ENCODE assay signal across 13 mouse cellular contexts in genomic region chr7:134757605-134758004, GRCm38 (mm10).
"Had no signal": no experiment of that assay in that cellular context is flagged by ENCODE, and none has a peak within 500 bp of the region (broad histone marks: within the 10 kb centered on the region; RNA-seq: fewer than 3 reads in every experiment).

No protein-coding gene starts in this region.

- DNase-seq: gastrocnemius, postnatal 25 days; heart, adult 18-20 months; heart, postnatal 10 days; heart, postnatal 4 days; kidney, adult 18-20 months; kidney, adult 8-10 months; kidney, postnatal 10 days; kidney, postnatal 25 days; kidney, postnatal 4 days; liver; liver, embryonic 13.5 days; liver, postnatal 0 days; lung, adult 2 months had no signal
